ENCODE assay signal across 9 mouse cellular contexts in the genomic region with DNA sequence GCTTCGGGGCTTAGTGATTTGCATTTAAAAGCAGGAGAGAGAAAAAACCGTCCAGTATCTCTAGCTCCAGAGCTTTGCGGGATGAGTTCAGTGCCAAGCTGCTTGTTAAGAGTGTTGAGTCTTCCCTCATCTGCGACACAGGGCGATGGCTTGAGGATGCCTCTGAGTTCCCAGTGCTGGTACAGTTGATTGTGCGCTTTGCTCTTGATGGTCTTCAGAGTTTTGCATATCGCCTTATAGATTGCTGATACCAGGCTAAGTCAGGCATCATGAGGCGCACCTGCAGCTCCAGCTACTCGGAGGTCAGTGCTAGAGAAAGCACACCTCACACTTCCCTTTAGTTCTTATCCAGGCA. TPM values are rescaled to one million over a fixed set of nuclear protein-coding genes. Genes with fewer than 3 reads are reported as not detected.
A peak's percentile ranks its signal among the peaks of the same experiment; 100 is the strongest.
DNase-seq lines count a peak whose midpoint lies in the region; ATAC-seq and TF ChIP-seq lines count a peak whose summit lies in the region.
"Had no signal": no experiment of that assay in that cellular context is flagged by ENCODE, and none has a peak within 500 bp of the region (broad histone marks: within the 10 kb centered on the region; RNA-seq: fewer than 3 reads in every experiment).

No protein-coding gene starts in this region.

- intact Hi-C loops in heart, adult 2 months (cut with DNase I), result no loop called here

- no peaks in the 10 kb centered on the region for H3K36me3 ChIP-seq in heart, embryonic 10.5 days
- no peaks in the 10 kb centered on the region for H3K36me3 ChIP-seq in heart, adult 2 months (ENCODE audit: control insufficient read depth, insufficient read depth, low read length)
- H3K36me3 ChIP-seq in hindbrain, embryonic 16.5 days (ENCODE audit: control insufficient read depth, insufficient read depth, low read length), result no peaks in the 10 kb centered on the region

- peaks cover 14% of the 10 kb centered on the region for H3K27me3 ChIP-seq in heart, embryonic 10.5 days (ENCODE audit: insufficient read depth, poor library complexity, severe bottlenecking)
- H3K27me3 ChIP-seq in heart, adult 2 months (ENCODE audit: control insufficient read depth, insufficient read depth, low read length), result no peaks in the 10 kb centered on the region
- no peaks in the 10 kb centered on the region; the same call in 1 of the 2 replicates for H3K27me3 ChIP-seq in hindbrain, embryonic 16.5 days (replicated peaks; ENCODE audit: control insufficient read depth, insufficient read depth, low read length)

- H3K4me3 ChIP-seq in heart, embryonic 10.5 days, result 0 out of 2 replicates have a peak overlapping the region, but pooled peaks have one; percentile 3
- no peak overlapping the region for H3K4me3 ChIP-seq in heart, adult 2 months
- peak overlapping the region; percentile 91 for H3K4me3 ChIP-seq in hindbrain, embryonic 16.5 days (ENCODE audit: low read length)

- no peak overlapping the region for H3K27ac ChIP-seq in heart, embryonic 10.5 days
- no peak overlapping the region for H3K27ac ChIP-seq in heart, adult 2 months
- no peak overlapping the region for H3K27ac ChIP-seq in hindbrain, embryonic 16.5 days (ENCODE audit: low read depth, low read length)

- no peak for ATAC-seq in hindbrain, embryonic 16.5 days

- 67% methylated on average over 9 of the region's 9 CpGs for WGBS in heart, embryonic 10.5 days
- 81% methylated on average over 9 of the region's 9 CpGs for WGBS in heart, adult 2 months
- WGBS in hindbrain, embryonic 16.5 days, result 48% methylated on average over 9 of the region's 9 CpGs

- H3K9ac ChIP-seq in heart, adult 2 months (ENCODE audit: low read depth, low read length), result no peak overlapping the region
- no peak overlapping the region for H3K9ac ChIP-seq in hindbrain, embryonic 16.5 days (ENCODE audit: low read depth, low read length)

- no peaks in the 10 kb centered on the region for H3K79me2 ChIP-seq in heart, adult 2 months (replicated peaks; ENCODE audit: control insufficient read depth, insufficient read depth, low read length)

- H3K9me3 ChIP-seq in heart, embryonic 10.5 days, result no peaks in the 10 kb centered on the region
- H3K9me3 ChIP-seq in hindbrain, embryonic 16.5 days (ENCODE audit: control insufficient read depth, low read length), result no peaks in the 10 kb centered on the region

- TF ChIP-seq CTCF in heart, adult 2 months (IDR thresholded peaks at IDR 0.05), result no peak

- no peak for TF ChIP-seq POLR2A in heart, adult 2 months (IDR thresholded peaks at IDR 0.05; ENCODE audit: insufficient read depth, low read depth, low read length)

- H3K4me2 ChIP-seq in hindbrain, embryonic 16.5 days (ENCODE audit: low read length), result peak overlapping the region; percentile 75

- peaks cover 27% of the 10 kb centered on the region for H3K4me1 ChIP-seq in heart, embryonic 10.5 days
- peaks cover 6% of the 10 kb centered on the region for H3K4me1 ChIP-seq in heart, adult 2 months (ENCODE audit: control insufficient read depth, insufficient read depth, low read length)
- peaks cover 27% of the 10 kb centered on the region for H3K4me1 ChIP-seq in hindbrain, embryonic 16.5 days (ENCODE audit: control insufficient read depth, insufficient read depth, low read depth, low read length)

- TF ChIP-seq EP300 in heart, adult 2 months (IDR thresholded peaks at IDR 0.05; ENCODE audit: insufficient read depth, low read depth, low read length), result no peak

- peak; percentile 63 for DNase-seq in heart, embryonic 10.5 days (ENCODE audit: low spot score)
- DNase-seq in heart, adult 2 months, result no peak
- DNase-seq in spleen, postnatal 10 days (ENCODE audit: low spot score in 2 of 2), result peak; percentile 28 to 35
- no peak for DNase-seq in spleen, adult 18-20 months
- DNase-seq in retina, embryonic 14.5 days (ENCODE audit: low spot score), result peak; percentile 25
- no peak for DNase-seq in embryo, embryonic 10.5 days (ENCODE audit: low spot score)
- DNase-seq in thymus, postnatal 36 days, result no peak
- DNase-seq: kidney, postnatal 25 days had no signal

RNA-seq across cellular contexts. Expression of a gene that starts 3.3 kb away (rescaled TPM):
- polyA plus RNA-seq in heart, embryonic 10.5 days (2016; fragmentation: Nextera tagmentation; extraction: Ambion mirVana), result 2.7 and 3.0 TPM in 2 replicates
- 1 to 10 TPM; 6.7 to 7.3 TPM for total RNA-seq in heart, adult 2 months (2021)
- 5.4 and 5.6 TPM in 2 replicates for polyA plus RNA-seq in heart, adult 2 months (2012; rRNA removed)
- polyA plus RNA-seq in hindbrain, embryonic 16.5 days (2015; fragmentation: Nextera tagmentation; extraction: Ambion mirVana), result 5.8 and 6.6 TPM in 2 replicates

RNA-seq across cellular contexts. Expression of a gene that starts 57.5 kb away (rescaled TPM):
- 46.2 and 55.0 TPM in 2 replicates for polyA plus RNA-seq in heart, embryonic 10.5 days (2016; fragmentation: Nextera tagmentation; extraction: Ambion mirVana)
- 10 to 100 TPM; 86.2 to 99.2 TPM for total RNA-seq in heart, adult 2 months (2021)
- polyA plus RNA-seq in heart, adult 2 months (2012; rRNA removed), result 33.2 and 63.7 TPM in 2 replicates
- polyA plus RNA-seq in hindbrain, embryonic 16.5 days (2015; fragmentation: Nextera tagmentation; extraction: Ambion mirVana), result 38.0 and 38.6 TPM in 2 replicates

Comparison
In these comparisons a context has a peak if more than half of its experiments do, and no peak if none do; other contexts are left out.
1. DNase-seq: peak in heart, embryonic 10.5 days (single experiment), spleen, postnatal 10 days (2 of 2) and retina, embryonic 14.5 days (single experiment); none in heart, adult 2 months (0 of 2), spleen, adult 18-20 months (0 of 2), embryo, embryonic 10.5 days (single experiment) and thymus, postnatal 36 days (0 of 2).